Mouse (Mus musculus): ENCODE measurements around the gene Cmtm7. TPM values are rescaled to one million over a fixed set of nuclear protein-coding genes. Genes with fewer than 3 reads are reported as not detected.
A peak's percentile ranks its signal among the peaks of the same experiment; 100 is the strongest.

The Cmtm7 gene
- total RNA-seq, 2 experiments from 2014 or later = 928 to 1,044 TPM

DNA sequence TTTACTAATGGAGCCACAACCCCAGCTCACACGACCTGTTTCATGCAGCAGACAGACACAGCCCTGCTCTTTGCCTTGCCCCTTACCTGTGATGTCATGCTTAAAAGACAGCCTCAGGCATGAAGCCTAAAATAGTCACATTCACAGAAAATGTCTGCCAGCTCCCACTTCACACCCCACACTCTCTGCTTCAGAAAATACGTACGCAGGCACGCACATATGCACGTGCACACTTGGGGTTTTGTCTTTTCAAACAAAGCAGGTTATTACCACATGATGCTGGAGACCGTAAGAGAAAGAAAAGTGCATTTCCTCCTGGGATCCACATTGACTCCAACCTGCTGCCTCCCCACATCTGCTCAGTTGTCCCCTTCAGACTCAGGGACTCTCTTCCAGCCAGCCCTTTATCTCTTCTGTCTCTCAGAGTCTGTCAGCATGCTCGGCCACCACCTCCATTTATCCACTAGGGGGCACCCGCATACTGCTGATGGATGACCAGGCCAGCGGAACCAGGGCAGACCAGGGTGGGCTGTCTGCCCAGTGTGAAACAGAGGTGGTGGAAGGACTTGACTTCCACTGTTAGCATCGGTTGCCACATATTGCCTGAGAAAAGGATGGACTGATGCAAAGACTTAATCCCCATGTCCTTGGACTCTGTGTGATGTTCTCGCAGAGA lies 15.8 kb upstream of the Cmtm7 start:
- ATAC-seq (replicated peaks; ENCODE audit: poor library complexity, severe bottlenecking) = peak; percentile 87

DNA sequence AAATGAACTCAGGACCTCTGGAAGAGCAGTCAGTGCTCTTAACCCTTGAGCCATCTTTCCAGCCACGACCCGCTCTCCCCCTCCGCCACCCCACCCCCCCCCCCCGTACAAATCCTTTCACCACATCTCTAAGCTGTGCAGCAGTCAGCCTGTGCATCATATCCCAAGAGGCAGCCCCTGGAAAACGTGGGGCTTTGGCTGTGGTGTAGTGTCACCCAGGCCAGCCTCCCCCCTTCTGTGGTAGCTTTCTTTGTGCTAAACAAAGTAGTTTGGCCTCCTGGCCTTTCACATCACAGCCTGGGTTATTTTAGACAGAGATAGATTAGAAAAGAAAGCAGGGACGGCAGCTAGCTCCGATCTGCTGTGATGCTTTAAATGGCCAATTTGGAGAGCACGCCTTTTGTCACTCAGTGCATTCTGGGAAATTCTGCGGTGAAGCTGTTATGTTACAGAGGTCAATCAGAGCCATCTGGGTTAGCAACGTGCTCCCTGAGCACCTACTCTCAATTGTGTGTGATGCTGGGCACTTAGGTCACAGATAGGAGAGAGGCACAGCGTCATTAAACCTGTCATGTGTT lies 14.9 kb upstream of the Cmtm7 start:
- ATAC-seq (replicated peaks; ENCODE audit: poor library complexity, severe bottlenecking) = no peak

DNA sequence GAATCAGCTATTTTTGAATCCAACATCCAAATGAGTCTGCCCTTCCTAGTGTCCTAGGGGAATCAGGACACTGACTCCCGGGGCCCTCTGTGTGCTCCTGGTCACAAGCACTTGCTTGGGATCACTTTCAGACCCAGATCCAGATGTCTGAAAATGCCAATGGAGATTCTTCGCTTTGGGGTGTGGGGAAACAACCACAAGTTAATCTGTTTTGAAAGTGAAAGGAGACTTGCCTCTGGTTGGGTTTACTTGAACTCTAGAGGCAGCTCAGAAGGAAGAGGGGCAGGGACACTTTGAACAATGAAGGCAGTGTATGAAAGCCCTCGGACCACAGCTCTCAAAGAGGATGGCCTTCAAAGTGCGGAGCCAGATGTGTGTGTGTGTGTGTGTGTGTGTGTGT lies 12.8 kb upstream of the Cmtm7 start:
- ATAC-seq (replicated peaks; ENCODE audit: poor library complexity, severe bottlenecking) = peak; percentile 17; the same call in 1 of the 2 replicates

DNA sequence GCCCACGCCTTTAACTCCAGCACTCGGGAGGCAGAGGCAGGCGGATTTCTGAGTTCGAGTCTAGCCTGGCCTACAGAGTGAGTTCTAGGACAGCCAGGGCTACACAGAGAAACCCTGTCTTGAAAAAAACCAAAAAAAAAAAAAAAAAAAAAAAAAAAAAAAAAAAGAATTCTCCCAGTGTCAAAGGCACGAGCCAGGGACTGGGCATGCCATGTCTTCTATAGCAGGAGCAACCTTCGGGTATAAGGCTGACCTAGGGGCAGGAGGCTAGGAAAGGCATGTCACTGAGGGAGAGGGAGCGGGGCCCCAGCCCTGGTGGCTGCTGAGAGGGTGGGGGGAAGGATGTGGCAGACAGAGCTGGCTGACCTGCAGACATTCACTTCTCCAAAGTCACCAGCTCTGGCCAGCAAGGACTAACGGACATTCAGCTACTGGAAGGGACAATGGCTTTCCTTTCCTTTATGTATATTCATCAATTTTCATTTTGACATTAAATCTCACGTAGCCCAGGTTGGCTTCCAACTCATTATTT lies 12.2 kb upstream of the Cmtm7 start:
- ATAC-seq (replicated peaks; ENCODE audit: poor library complexity, severe bottlenecking) = peak; percentile 58

DNA sequence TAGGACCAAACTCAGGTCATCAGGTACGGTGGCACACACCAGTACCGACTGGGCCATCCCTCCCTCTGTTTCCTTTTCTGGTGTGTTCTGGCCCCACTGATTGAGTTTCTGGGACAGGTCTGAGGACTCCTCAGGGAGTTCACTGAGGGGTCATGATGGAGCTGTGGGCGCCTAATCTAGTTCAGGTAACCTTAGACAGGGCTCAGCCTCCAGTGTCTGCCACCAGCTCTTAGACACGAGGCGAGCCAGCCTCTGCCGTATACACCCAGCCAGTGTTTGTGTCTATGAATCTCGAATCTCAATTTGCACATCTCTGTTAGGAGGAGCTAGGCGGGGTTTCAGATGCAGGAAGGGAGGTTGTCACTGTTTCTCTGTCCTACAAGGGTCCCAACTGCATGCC lies 8.3 kb upstream of the Cmtm7 start:
- no peak for ATAC-seq (replicated peaks; ENCODE audit: poor library complexity, severe bottlenecking)

DNA sequence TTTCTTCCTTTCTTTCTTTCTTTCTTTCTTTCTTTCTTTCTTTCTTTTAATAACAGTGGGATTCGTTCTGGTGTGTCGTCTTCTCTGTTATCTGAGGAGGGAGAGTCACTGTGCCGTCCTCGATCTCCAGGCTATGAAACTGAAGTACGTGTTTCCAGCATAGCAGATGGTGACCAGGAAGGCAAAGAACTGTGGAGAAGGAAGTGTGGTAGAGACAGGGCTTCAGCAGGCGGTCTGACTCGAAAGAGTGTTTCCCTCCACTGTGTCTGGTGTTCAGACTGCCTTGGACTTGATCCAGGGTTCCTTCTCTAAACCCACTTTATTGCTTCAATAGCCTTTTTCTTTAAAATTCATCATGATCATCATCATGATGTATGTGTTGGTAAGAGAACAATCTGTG lies 7.9 kb upstream of the Cmtm7 start:
- peak; percentile 10; the same call in 1 of the 2 replicates for ATAC-seq (replicated peaks; ENCODE audit: poor library complexity, severe bottlenecking)

DNA sequence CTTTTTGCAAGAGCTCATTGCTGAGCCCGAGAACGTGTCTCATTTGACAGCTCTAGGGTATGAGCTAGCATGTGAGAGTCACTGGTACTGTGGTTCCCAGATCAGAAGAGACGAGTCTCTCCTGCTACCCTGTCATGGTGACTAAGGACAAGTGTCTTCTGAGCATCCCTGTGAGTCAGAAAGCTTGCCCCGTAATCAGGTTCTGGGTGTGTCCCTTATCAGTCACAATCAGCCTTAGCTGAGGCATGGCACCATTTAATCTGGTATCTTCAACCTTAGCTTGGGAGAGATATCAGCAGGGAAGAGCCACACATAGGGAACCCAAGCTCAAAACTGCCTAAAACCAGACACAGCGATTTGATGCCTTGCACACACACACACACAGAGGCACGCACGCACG lies 7.0 kb upstream of the Cmtm7 start:
- no peak for ATAC-seq (replicated peaks; ENCODE audit: poor library complexity, severe bottlenecking)

DNA sequence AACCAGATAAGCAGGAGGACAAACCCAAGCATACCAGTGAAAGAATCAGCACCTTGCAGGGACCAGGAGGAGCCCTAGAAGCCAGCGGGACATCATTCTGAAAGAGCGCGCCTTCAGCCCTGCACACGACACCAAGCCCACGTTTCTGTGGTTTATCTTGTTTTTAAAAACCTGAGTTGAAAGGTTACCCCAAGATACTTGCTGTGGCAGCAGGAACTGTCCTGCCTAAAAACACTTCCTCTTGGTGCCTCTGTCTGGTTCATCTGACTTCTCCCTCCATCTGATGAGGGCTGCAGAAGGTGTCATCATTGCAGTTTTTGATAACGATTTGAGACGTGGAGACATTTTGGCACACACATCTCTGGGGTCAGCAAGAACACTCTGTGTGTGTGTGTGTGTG lies 6.1 kb upstream of the Cmtm7 start:
- ATAC-seq (replicated peaks; ENCODE audit: poor library complexity, severe bottlenecking) = peak; percentile 68

DNA sequence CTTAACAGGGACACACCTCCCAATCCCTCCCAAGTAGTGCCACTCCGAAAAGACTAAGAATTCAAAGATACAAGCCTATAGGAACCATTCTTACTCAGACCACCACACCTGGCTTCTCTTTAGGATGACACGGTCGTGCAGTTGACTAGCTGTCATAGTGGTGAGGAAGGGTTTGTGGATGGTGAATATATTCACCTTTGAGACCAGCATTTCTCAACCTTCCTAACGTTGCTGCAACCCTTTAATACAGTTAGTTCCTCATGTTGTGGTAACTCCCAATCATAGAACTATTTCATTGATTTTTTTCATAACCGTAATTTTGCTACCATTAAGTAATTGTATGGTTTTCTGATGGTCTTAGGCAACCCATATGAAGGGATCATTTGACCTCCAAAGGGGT lies 5.5 kb upstream of the Cmtm7 start:
- peak; percentile 68 for ATAC-seq (replicated peaks; ENCODE audit: poor library complexity, severe bottlenecking)

DNA sequence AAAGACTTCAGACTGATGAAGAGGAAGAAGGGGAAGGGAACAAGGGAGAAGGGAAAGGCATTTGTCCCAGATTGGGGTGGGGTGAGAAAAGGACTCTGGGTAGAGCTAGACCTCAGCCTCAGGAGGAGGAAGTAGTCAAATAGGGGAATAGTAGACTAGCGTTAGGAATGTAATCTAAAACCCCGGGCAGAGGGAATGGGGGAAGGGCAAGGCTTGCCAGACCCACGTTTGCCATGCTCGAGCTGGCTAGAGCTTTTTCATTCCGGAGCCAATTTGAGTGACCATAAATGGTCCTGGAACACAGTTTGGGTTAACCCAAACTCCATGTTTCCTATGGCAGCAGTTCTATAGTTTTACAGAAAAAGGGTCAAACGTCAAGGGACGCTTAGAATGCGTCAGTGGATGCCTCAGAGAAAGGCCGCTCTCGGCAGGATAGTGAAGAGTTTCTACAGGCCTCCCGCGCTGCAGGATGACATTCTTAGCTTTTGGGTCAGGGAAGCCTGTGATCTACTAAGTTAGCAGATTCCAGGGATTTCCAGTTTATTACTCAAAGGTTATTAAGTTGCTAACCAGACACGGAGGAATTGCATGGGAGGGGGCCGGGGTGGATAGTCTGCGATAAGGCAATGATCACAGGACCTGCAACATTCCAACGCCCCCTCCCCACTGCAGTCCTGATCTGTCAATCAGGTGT lies 3.9 kb upstream of the Cmtm7 start:
- 0 out of 2 replicates have a peak, but pooled peaks have one; percentile 9 for ATAC-seq (replicated peaks; ENCODE audit: poor library complexity, severe bottlenecking)

DNA sequence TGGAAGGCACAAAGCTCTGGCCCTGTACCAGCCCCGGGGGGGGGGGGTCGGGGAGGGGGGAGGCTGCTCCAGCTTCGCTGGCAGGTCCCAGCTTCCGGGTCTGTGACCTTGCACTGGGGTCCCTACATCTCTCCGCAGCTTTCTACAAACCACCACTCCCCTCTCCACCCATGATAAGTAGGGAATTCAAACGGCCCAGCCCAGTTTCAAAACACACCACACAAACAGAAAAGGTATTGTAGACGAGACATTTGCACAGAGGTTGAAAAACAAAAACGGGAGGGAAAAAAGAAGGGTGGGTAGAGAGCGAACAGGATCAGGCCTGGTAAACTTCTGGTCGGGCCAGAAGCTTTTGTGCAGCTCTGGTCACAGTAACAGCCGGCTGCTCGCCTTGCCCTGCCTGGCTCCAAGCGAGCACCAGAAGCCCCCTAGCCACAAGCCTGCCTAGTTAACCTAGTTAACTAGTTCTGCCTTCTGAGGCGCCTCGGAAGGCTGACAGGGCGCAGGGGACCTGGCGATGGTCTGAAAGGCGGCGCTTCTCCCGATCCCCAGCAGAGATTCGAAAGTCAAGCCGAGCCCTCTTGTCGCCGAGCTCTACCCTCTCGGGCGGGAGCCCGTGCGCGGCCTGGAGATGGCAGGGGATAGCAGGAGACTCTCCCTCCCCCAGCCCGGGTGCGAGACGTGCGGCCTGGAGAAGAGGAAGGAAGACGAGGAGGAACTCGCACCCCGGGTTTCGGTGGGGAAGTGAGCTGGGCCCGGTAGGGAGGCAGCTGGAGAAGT lies 720 bp downstream of the Cmtm7 start:
- ATAC-seq (replicated peaks; ENCODE audit: poor library complexity, severe bottlenecking) = peak; percentile 56

DNA sequence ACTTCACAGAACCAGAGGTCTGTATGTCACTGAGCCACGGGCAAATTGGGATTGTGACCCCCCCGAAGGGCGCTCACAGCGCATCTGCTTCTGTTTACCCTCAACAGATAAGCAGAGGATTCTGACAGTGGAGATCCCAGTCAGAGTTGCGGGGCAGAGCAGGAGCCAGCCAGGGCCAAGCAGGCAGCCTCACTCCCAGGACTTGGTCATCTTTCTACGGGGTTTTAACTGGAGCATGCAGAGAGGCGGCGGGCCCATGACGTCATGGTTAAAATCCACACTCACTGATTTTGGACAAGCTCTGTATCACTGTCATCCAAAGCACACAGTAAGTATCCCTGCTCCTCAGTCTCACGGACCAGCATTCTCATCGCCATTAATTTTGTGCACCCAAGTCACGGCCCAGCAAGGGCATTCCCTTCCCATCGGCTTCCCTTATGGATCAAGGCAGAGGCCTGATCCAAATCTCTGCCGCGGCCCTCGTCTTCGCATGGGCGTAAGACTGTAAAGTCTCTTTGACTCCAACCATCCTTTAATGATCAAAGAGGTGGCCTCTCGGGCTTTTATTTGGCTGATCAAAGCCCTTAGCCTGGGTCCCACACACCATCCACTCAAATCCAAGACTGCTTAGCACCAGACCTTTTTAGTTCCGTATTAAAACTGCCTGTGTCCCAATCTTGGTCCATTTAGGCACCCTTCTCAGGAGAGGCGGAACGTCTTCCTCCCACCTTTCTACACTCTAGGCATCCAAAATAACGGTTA lies 1.5 kb downstream of the Cmtm7 start:
- ATAC-seq (replicated peaks; ENCODE audit: poor library complexity, severe bottlenecking) = no peak

DNA sequence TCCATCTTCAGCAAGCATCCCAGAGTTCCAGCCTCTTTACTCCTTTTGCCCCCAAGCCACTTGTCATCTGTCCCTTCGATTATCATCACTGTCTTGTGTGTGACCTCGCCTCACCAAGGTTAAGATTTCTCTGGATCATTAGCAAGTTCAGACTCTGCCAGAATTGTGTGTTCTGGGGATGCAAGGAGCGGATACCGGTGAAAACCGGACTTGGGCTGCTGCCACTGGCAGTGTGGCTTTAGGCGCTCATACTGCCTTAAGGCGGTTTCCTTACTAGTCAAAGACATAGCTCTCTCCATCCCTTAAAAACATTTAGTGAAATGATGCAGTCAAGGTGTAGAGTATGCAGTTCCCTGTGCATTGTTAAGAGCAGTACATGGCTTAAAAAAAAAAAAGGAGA lies 2.8 kb downstream of the Cmtm7 start:
- no peak for ATAC-seq (replicated peaks; ENCODE audit: poor library complexity, severe bottlenecking)

DNA sequence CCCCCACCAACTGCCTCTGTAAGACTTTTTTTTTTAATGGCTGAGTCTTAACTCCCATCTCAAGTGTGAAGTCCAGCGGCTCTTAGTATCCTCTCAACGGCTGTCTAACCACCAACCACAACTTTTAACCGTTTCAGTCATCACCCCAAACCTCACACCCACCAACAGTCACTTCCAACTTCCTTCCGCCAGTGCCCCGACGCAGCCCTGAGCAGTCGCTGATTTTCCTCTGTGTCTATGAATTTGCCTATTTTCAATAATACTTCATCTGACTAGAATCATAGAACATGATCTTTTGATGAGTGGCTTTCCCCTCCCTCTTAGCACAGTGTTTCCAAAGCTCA lies 3.6 kb downstream of the Cmtm7 start:
- peak; percentile 43 for ATAC-seq (replicated peaks; ENCODE audit: poor library complexity, severe bottlenecking)

DNA sequence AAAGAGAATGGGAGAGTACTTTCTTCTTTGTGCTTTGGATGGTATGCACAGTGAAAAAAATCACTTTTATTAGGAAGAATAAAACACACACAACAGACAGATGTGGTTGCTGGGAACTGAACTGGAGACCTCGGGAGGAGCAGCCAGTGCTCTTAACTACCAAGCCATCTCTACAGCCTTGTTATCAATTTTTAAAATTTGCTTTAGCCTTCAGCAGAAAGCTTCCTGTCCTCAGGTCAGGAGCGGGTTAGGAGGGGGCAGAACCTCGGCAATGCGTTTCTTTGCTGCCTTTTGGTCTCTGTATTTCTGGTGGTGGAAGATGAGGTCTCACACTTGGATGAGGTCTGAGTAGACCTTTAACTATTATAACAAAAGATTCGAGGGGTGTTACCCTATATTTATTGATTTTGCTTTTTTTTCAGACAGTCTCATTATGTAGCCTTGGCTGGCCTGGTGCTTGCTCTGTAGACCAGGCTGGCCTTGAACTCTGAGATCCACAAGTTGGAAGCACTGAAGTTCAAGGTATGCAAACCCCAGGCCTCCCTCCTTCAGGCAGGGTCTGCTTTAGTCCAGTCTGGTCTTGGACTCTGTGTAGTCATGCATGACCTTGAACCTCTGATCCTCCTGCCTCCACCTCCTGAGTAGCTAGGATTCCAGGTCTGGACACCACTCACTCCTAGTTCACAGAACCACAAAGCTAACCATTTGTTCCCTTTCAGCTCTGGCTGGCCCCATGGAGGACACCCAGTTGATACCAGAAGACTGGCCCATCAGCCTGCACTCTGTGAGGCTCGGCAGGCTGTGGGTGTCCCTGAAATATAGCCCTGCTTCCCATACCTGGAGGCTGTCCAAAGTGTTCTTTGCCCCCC lies 4.2 kb downstream of the Cmtm7 start:
- ATAC-seq (replicated peaks; ENCODE audit: poor library complexity, severe bottlenecking) = no peak

DNA sequence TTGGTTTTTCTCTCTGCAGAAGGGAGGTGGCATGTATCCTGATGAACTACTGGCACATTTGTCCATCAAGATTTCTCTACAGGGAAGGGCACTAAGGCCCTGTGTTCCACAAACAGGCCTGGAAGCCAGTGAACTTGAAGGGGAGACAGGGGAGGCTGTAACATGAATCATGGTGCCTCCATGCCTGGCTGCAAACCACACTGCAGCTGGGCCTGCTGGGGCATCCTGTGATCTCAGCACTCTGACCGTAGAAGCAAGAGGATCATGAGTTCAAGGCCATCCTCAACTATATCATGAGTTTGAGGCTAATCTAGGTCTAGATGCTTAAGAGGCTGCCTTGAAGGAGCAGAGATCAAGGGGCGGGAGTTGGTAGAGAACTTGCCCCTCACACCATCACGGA lies 5.3 kb downstream of the Cmtm7 start:
- no peak for ATAC-seq (replicated peaks; ENCODE audit: poor library complexity, severe bottlenecking)

DNA sequence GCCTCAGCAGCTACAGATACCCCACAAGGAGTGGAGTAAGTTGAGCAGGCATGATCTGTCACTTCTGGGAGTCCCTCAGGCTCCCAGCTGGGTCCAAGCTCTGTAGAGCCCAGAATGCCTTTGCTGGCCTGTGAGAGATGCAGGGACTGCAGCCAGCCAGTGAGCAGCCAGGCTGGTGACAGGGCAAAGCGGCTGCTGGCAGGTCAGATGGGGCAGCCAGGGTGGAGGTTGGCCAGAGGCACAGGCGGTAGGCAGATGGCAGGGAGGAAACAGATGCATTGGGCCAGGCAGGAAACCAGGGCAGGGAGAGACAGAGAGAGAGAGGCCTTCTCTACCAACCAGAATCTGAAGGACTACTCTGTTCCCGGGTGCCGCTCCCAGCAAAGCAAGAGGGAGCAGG lies 6.4 kb downstream of the Cmtm7 start:
- peak; percentile 67 for ATAC-seq (replicated peaks; ENCODE audit: poor library complexity, severe bottlenecking)

DNA sequence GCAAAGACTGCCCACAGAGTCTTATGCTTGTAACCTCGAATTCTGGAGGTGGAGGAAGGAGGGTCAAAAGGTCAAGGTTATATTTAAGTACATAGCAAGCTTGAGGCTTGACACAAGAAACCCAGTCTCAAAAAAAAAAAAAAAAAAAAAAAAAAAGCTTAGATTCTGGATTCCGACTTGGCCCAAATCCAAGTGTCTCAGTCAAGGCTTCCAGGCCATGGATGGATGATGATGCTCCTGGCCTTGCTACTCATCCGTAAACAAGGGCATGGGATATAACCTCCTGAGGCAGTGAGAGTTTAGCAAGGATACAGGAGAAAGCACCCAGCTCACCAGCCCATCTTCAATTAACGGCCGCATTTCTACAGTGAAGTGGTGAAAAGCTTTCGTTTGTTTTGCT lies 7.0 kb downstream of the Cmtm7 start:
- ATAC-seq (replicated peaks; ENCODE audit: poor library complexity, severe bottlenecking) = no peak

DNA sequence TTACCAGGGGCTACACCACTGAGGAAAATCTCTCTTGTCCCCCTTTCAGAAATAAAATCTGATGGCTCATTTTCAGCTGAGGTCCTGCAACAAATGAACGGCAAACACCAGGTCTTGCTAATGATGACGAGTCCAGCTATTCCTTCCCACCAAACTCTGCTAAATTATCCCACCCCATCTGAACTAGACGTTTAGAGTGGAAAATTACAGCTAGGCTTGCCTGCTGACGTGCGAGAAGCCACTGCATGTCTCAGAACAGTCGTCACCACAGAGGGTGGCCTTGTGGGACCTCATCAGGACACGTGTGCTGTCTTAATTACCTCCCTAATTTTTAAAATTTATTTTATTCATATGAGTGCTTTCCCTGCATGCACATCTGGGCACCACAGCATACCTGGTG lies 10.1 kb downstream of the Cmtm7 start:
- no peak for ATAC-seq (replicated peaks; ENCODE audit: poor library complexity, severe bottlenecking)

All from granulocyte monocyte progenitor cell, adult 5-6 weeks (primary cell).